Mouse (Mus musculus): ENCODE results near the gene Dnttip1. TPM values are rescaled to one million over a fixed set of nuclear protein-coding genes. Genes with fewer than 3 reads are reported as not detected.

Dnttip1 gene
- polyA plus RNA-seq, 2 experiments from 2014 or later: 6.0 to 6.5 TPM

DNA sequence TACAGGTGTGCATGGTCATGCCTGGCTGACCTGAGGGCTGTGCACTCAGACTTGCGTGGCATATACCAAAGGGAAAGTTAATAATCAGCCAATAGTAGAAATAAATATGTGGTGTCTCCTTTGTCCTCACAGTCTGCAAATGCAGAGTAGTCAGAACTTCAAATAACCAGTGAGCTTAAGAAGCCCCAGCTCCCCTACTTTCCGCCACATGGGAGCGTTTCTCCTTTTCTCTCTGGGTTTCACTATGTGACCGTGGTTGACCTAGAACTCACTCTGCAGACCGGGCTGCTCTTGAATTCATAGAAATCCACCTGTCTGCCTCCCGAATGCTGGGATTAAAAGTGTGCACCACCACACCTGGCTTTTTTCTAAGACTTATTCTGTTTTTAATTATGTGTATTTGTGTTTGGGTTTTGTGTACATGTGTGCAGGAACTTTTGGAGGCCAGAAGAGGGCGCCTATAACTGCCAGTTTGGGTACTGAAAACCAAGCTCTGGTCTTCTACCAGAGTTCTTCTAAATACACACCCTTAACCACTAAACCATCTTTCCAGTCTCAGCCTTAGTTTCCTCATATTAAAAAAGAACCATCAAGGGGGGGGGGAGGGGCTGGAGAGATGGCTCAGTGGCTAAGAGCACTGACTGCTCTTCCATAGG, 38.3 kb downstream of the Dnttip1 start:
- no peak for ATAC-seq

DNA sequence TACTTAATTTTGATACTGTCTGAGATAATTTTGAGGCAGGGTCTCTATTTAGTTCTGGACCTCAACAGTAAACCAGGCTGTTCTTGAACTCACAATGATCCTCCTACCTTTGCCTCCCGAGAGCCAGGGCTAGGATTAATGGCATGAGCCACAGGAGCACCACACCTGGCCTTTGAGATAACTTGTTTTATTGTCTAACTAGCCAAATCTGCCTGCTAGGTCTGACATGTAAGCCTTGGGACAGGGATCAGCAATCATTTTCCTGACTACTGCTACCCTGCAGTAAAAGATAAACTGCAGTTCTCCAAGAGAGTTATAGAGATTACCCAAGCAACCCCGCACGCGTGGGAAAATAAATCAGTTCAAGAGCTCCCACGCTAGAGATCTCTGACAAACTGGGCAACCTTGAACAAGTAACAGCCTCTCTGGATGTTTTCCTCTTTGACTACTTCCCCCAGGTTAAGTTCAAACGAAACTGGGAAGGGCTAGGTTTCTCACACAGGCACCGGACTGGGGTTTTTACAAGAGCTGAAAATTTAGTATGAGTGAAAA, 39.2 kb downstream of the Dnttip1 start:
- ATAC-seq: no peak

GRCm38 (mm10) chr2:164785481-164786387, 40.0 kb downstream of the Dnttip1 start, which contains the start of gene Snx21:
Gene Snx21, plus strand, starts transcription at chr2:164785823.
- ATAC-seq: peak; percentile 73

DNA sequence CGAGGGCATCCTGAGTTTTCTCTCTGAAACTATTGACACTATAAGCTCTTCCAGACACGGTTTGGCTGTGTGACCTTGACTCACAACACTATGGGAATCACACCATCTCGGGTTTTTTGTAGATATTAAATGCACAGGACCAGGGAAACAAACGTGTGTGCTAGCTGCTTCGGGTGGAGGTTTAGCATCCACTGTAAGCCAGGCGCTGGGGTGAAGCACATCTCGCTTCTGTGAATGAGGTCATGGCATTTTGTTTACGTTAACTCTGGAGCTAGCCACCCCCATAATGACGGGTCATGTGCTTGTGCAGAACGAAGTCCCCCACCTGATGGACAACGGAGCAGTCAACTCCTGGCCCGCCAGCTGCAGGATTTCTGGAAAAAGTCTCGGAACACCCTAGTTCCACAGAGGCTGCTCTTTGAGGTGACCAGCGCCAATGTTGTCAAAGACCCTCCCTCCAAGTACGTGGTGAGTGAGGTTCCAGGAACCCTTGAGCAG, 40.7 kb downstream of the Dnttip1 start:
- ATAC-seq: no peak

- ATAC-seq: no peak
Measured at GRCm38 (mm10) chr2:164787032-164787431, 41.2 kb downstream of the Dnttip1 start.

- no peak for ATAC-seq
Measured at GRCm38 (mm10) chr2:164787779-164788178, 42.0 kb downstream of the Dnttip1 start.

- ATAC-seq: no peak
Measured at GRCm38 (mm10) chr2:164788411-164788810, 42.6 kb downstream of the Dnttip1 start.

- no peak for ATAC-seq
Measured at GRCm38 (mm10) chr2:164790451-164790850, 44.7 kb downstream of the Dnttip1 start.

- ATAC-seq: no peak
Measured at GRCm38 (mm10) chr2:164791841-164792261, 46.1 kb downstream of the Dnttip1 start.

DNA sequence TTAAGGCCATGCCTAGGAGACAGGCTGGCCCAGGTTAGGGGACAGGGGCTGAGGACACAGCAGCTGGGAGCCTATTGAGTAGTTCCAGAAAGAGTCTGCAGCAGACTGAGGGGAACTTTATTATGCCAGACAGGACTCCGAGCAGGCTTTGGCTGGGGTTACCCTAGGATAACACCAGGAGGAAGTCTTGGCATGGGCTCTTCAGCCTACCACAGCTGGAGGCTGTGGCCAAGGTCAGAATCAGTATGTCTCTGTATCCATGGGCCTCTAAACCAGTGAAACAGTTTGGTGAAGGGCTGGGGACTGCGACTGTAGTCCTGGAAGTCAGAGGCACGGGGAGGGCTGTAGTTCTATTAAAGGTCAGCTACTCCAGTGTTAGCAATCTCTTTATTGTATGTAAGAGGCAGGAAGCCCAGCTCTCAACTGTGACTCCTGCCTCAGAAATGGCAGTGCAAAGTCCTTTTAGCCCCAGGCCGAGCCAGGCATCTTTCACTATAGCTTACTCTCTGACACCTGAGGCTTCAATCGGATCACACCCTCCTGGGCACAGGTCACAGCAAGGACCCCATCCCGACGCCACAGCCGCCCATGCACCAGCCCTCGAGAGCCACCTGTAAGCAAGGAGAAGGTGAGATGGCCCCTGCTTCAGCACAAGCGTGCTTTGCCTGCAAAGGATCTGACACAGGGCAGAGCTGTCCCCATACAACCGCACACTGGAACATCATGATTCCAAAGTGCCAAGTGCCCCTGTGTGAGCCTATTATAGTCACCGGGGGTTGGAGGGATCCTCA, 46.8 kb downstream of the Dnttip1 start:
- ATAC-seq: no peak

DNA sequence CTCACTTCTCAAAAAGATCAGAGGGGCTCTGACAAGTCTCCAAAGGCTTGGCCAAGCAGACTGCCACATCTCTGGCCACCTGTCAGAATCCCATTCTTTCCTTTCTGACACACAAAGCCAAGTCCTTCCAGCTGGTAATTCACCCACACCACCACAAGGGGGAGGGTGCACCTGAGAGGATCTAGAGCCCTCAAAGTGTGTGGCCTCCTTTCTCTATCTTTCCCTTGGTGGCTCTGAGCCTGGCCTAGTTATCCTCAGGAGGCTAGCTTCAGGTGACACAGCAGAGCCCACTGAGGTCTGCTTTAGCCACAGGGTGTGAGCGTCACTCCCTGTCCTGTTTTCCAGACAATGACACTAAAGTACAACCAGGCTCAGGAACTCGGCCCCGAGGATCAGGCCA, 47.5 kb downstream of the Dnttip1 start:
- peak; percentile 52 for ATAC-seq

GRCm38 (mm10) chr2:164793772-164794171, 48.0 kb downstream of the Dnttip1 start:
- ATAC-seq: no peak

GRCm38 (mm10) chr2:164794293-164794692, 48.5 kb downstream of the Dnttip1 start:
- peak; percentile 63 for ATAC-seq

GRCm38 (mm10) chr2:164795868-164796267, 50.1 kb downstream of the Dnttip1 start:
- no peak for ATAC-seq

DNA sequence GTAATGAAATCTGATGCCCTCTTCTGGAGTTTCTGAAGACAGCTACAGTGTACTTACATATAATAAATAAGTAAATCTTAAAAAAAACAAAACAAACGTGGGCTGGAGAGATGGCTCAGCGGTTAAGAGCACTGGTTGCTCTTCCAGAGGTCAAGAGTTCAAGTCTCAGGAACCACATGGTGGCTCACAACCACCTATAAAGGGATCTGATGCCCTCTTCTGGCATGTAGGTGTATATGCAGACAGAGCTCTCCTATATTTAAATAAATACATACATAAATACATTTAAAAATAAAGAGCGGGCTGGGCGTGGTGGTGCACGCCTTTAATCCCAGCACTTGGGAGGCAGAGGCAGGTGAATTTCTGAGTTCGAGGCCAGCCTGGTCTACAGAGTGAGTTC, 52.8 kb downstream of the Dnttip1 start:
- ATAC-seq: peak; percentile 32

GRCm38 (mm10) chr2:164800252-164801004, 54.6 kb downstream of the Dnttip1 start:
- ATAC-seq: no peak

DNA sequence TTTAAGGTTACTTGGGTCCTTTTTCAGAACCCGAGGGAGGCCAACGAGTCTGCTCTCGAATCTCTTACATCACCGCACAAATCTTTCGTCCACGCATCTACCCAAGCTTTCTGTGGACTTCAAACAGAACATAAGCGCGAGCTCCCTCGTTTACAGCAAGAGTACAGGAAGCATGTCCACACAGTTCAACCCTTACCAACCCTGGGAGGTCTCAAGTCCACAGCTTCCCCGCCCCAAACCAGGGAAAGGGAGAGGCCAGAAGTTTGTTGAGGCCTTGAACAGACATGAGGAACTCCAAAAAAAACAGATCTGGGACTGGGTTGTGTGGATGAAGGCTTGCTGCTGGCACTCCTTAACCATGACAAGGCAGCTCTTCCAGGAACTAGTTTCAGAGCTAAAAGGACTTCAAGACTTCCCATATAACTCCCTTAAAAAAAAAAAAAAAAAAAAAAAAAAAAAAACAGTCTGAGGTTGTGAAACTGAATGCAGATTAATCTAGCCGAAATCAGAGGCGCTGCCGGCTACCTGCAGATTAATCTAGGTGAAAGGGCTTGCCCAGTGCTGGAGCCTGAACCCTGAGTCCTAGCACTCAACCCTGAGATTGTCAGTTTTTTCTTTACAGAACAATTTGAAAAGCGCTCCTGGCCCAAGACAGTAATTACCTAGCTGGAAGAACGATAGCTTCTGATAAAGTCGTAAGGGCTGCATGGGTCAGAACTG, 57.6 kb downstream of the Dnttip1 start:
- ATAC-seq: no peak

DNA sequence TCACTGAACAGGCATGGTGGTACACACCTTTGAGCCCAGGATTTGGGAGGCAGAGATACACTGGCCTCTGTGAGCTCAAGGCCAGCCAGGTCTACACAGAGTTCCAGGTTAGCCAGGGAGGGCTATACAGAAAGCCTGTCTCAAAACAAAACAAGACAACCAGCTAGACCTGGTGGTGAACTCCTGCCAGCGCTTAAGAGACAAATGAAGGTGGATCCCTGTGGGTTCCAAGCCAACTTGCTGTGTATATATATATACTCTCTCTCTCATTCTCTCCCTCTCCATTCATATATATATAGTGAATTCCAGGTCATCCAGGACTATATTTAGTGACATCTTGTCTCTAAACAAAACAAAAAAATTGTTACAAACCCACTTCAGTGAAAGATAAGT, 58.1 kb downstream of the Dnttip1 start:
- no peak for ATAC-seq

DNA sequence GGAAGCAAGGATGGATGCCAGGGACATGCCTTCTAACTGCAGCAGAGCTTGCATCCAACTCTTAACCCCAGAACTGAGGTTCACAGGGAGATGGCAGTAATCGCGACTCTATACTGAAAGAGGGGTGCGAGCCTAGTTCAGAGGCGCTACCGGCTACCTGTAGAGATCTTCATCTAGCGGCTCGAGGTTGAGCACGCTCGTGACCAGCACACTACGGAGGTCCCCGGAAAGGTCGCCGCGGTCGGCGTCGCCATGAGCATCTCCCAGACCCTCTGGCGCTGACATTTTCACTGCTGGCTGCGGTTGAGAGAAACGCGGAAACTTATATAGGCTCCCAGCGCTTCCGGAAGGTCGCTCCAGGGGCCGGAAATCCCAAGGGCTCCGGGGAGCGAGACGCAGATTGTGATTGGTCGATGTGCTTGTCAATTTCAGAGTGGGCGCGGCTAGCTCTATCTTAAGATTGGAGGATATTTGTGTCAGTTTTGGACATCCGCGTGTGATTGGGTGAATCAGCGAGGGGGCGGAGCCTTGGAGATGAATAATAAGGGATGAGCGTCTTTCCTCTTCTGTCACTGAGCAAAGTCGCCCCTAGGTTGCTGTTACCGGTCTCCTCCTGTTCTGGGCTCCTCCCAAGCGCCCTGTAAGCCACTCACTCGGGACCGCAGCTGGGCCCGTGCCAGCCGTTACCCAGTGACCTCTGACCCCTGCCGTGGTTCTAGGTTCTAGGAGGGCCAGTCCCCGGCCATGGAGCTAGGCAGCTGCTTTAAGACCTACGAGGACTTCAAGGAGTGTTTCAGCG, 58.9 kb downstream of the Dnttip1 start, which contains the start of the genes Acot8 and Zswim3:
TSS of gene Acot8 (minus strand) at position 350 of the 799 bp plus-strand sequence.
TSS of gene Zswim3 (plus strand) at position 566 of the 799 bp plus-strand sequence.
- ATAC-seq: peak; percentile 96

DNA sequence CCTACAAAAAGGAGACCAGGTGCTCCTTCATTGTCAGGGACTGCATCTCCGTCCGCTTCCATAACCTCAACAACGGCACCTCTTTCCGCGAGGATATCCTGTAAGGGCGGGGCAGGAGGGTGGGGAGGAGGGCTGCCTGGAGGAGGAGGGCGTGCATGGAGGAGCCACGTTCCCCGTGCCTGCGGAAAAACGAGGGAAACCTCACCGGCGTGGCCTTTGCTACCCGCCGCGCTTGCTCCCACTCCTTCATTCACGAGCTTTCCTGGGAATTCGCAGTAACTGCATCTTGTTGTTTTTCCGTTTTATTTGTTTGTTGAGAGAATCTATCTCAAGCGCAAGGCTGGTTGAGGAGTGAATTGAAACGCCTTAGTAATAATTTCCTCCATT, 59.5 kb downstream of the Dnttip1 start:
- no peak for ATAC-seq

Data from activated CD4-positive, CD25-positive, alpha-beta regulatory T cell, adult 4 months (primary cell).